Mouse (Mus musculus) thymus, adult 18-20 months (tissue): ENCODE results near the gene Lhb.
"Not testable (repeated sequence)": the region's sequence is repeated elsewhere in the genome, so short reads cannot be mapped to it uniquely, and the experiment has no call there.

Source experiments
- DNase-seq, 2 experiments: peaks; one replicate each; pipeline ENCODE4 v3.0.0; 2022; ENCODE audit warnings: mixed read lengths in 2 of 2

Gene Lhb

GRCm38 (mm10) chr7:45455932-45456696 lies 35.5 kb downstream of the Lhb start:
- DNase-seq = no peak

- DNase-seq = no peak
Measured at GRCm38 (mm10) chr7:45456721-45457203, 36.1 kb downstream of the Lhb start.

GRCm38 (mm10) chr7:45457204-45458060 lies 36.8 kb downstream of the Lhb start:
- DNase-seq = no peak

GRCm38 (mm10) chr7:45458748-45459563 lies 38.3 kb downstream of the Lhb start:
- DNase-seq = peak; percentile 66 to 74

GRCm38 (mm10) chr7:45459564-45460140 lies 39.0 kb downstream of the Lhb start, which contains the start of gene Ftl1:
Gene Ftl1 (minus strand): TSS chr7:45459884.
- DNase-seq = peak; percentile 96 to 98

GRCm38 (mm10) chr7:45460377-45460776 lies 39.8 kb downstream of the Lhb start:
- no peak for DNase-seq

GRCm38 (mm10) chr7:45460860-45461314 lies 40.3 kb downstream of the Lhb start:
- DNase-seq = no peak

GRCm38 (mm10) chr7:45461326-45461725 lies 40.7 kb downstream of the Lhb start:
- DNase-seq = no peak

GRCm38 (mm10) chr7:45461781-45462180 lies 41.2 kb downstream of the Lhb start:
- no peak for DNase-seq

- DNase-seq = no peak
Measured at GRCm38 (mm10) chr7:45462325-45462724, 41.7 kb downstream of the Lhb start.

- not testable (repeated sequence) for DNase-seq
Measured at GRCm38 (mm10) chr7:45462868-45463267, 42.2 kb downstream of the Lhb start.

GRCm38 (mm10) chr7:45463987-45464778 lies 43.6 kb downstream of the Lhb start:
- no peak for DNase-seq

GRCm38 (mm10) chr7:45465112-45465511 lies 44.5 kb downstream of the Lhb start:
- DNase-seq = no peak

- DNase-seq = peak in 1 of 2 experiments; percentile 35
Measured at GRCm38 (mm10) chr7:45465549-45465948, 44.9 kb downstream of the Lhb start.

- DNase-seq = peak; percentile 81 to 86
Measured at GRCm38 (mm10) chr7:45466283-45467089, 45.9 kb downstream of the Lhb start, which contains the start of gene Bax. Gene Bax (minus strand): TSS chr7:45466898.

- DNase-seq = no peak
Measured at GRCm38 (mm10) chr7:45467090-45467670, 46.6 kb downstream of the Lhb start.

- no peak for DNase-seq
Measured at GRCm38 (mm10) chr7:45470869-45471268, 50.2 kb downstream of the Lhb start.
